ENCODE assay signal across 41 mouse cellular contexts in genomic region chr6:149092406-149092805, GRCm38 (mm10). TPM values are rescaled to one million over a fixed set of nuclear protein-coding genes. Genes with fewer than 3 reads are reported as not detected.
"Had no signal": no experiment of that assay in that cellular context is flagged by ENCODE, and none has a peak within 500 bp of the region (broad histone marks: within the 10 kb centered on the region; RNA-seq: fewer than 3 reads in every experiment).

No protein-coding gene starts in this region.

- H3K27me3 ChIP-seq: heart, embryonic 13.5 days; heart, embryonic 15.5 days; hindbrain, embryonic 13.5 days; hindbrain, embryonic 15.5 days; kidney, embryonic 15.5 days; limb, embryonic 12.5 days had no signal

- H3K4me2 ChIP-seq: heart, embryonic 13.5 days; heart, embryonic 15.5 days; hindbrain, embryonic 13.5 days; hindbrain, embryonic 15.5 days; kidney, embryonic 15.5 days; limb, embryonic 12.5 days; liver, embryonic 11.5 days had no signal

- ATAC-seq: hindbrain, postnatal 0 days; intestine, embryonic 16.5 days had no signal

- H3K27ac ChIP-seq: heart, embryonic 10.5 days; heart, embryonic 13.5 days; heart, embryonic 15.5 days; hindbrain, embryonic 13.5 days; hindbrain, embryonic 15.5 days; hindbrain, postnatal 0 days; kidney, embryonic 15.5 days; kidney, postnatal 0 days; left cerebral cortex, adult 2 months; limb, embryonic 10.5 days; limb, embryonic 12.5 days had no signal

- H3K36me3 ChIP-seq: heart, embryonic 10.5 days; heart, embryonic 13.5 days; heart, embryonic 15.5 days; hindbrain, embryonic 13.5 days; hindbrain, embryonic 15.5 days; kidney, embryonic 15.5 days; limb, embryonic 10.5 days; limb, embryonic 12.5 days had no signal

- H3K4me1 ChIP-seq: hindbrain, embryonic 15.5 days; limb, embryonic 12.5 days had no signal

- H3K4me3 ChIP-seq: heart, embryonic 10.5 days; heart, embryonic 13.5 days; heart, embryonic 15.5 days; hindbrain, embryonic 13.5 days; hindbrain, embryonic 15.5 days; kidney, embryonic 15.5 days; left cerebral cortex, adult 2 months; limb, embryonic 10.5 days; limb, embryonic 12.5 days had no signal

- H3K9ac ChIP-seq: heart, embryonic 13.5 days; heart, embryonic 15.5 days; hindbrain, embryonic 13.5 days; hindbrain, embryonic 15.5 days; kidney, embryonic 15.5 days; limb, embryonic 12.5 days had no signal

- DNase-seq: gastrocnemius, postnatal 14 days; gastrocnemius, postnatal 36 days; heart, postnatal 14 days; heart, postnatal 36 days; kidney, adult 11 months; kidney, adult 2 months; kidney, adult 9 months; kidney, postnatal 14 days; kidney, postnatal 36 days; layer of hippocampus, adult 9-11 months; layer of hippocampus, postnatal 36 days; liver had no signal

- H3K9me3 ChIP-seq: heart, embryonic 10.5 days; heart, embryonic 13.5 days; heart, embryonic 15.5 days; hindbrain, embryonic 13.5 days; hindbrain, embryonic 15.5 days; kidney, embryonic 15.5 days; limb, embryonic 10.5 days; limb, embryonic 12.5 days had no signal

RNA-seq across cellular contexts. Expression of gene Gm10203, which starts 37.6 kb away (rescaled TPM):
- total RNA-seq: gastrocnemius, adult 18-20 months; gastrocnemius, adult 8-10 months; gastrocnemius, postnatal 14 days; gastrocnemius, postnatal 36 days; heart, adult 8-10 months; heart, postnatal 14 days; heart, postnatal 36 days; hematopoietic stem cell, adult 5-6 weeks; hindbrain, postnatal 0 days; layer of hippocampus, adult 18-20 months; layer of hippocampus, adult 8-10 months; layer of hippocampus, postnatal 14 days; layer of hippocampus, postnatal 36 days; left cerebral cortex, adult 2 months; left cerebral cortex, postnatal 14 days; left cerebral cortex, postnatal 36 days had no signal
- polyA plus RNA-seq: frontal cortex, adult 2 months; gonadal fat pad, adult 2 months; heart, embryonic 10.5 days; heart, embryonic 13.5 days; heart, embryonic 15.5 days; heart, postnatal 0 days; hindbrain, embryonic 11.5 days; hindbrain, embryonic 13.5 days; hindbrain, embryonic 15.5 days; hindbrain, postnatal 0 days; intestine, embryonic 14.5 days; intestine, embryonic 16.5 days; kidney, adult 2 months; kidney, embryonic 15.5 days; kidney, postnatal 0 days; large intestine, adult 2 months; limb, embryonic 10.5 days; limb, embryonic 12.5 days; limb, embryonic 14.5 days; liver, embryonic 11.5 days had no signal
